Mouse (Mus musculus): Measurements from ENCODE around the gene Gm9903. TPM values are rescaled to one million over a fixed set of nuclear protein-coding genes. Genes with fewer than 3 reads are reported as not detected.

Gm9903 gene
- polyA plus RNA-seq (2012; rRNA removed) (0.78 and 0.80 TPM in 2 replicates), polyA plus RNA-seq (2014; fragmentation: Nextera tagmentation; extraction: Ambion mirVana) (0.73 and 0.89 TPM in 2 replicates)

GRCm38 (mm10) chr5:33629301-33629987 lies at the start of gene Gm9903, which contains the start of gene Fam53a:
Gene Gm9903, plus strand, starts transcription at chr5:33629925.
Gene Fam53a, minus strand, starts transcription at chr5:33629635.
- Histone ChIP-seq H3K4me3 (replicated peaks; ENCODE audit: low read length) (peak within 1 kb of the TSS; percentile 80), H3K9me3 (ENCODE audit: control insufficient read depth, low read length) (no peaks in the 10 kb centered on the region), H3K27me3 (ENCODE audit: control insufficient read depth, insufficient read depth, low read length) (no peaks in the 10 kb centered on the region), H3K27ac (replicated peaks; ENCODE audit: low read depth, low read length) (peak within 1 kb of the TSS; percentile 83), H3K9ac (ENCODE audit: low read depth, low read length, severe bottlenecking) (peak within 1 kb of the TSS; percentile 82), H3K4me1 (ENCODE audit: control insufficient read depth, insufficient read depth, low read length) (peaks cover 12% of the 10 kb centered on the region; the same call in 1 of the 2 replicates), H3K36me3 (ENCODE audit: control insufficient read depth, insufficient read depth, low read length) (no peaks in the 10 kb centered on the region), H3K4me2 (replicated peaks; ENCODE audit: low read depth, low read length, severe bottlenecking) (peak within 1 kb of the TSS; percentile 74)
- DNase-seq (ENCODE audit: low spot score) (peak; percentile 98), ATAC-seq (ENCODE audit: low FRiP score, low read depth) (peak; percentile 98)
- TF ChIP-seq POLR2A (IDR thresholded peaks at IDR 0.05; ENCODE audit: borderline replicate concordance, extremely low read depth, insufficient read depth, insufficient read length), result peak; percentile 97
- WGBS, result under 1% methylated on average over 40 of the region's 99 CpGs

- no peak for TF ChIP-seq POLR2A (IDR thresholded peaks at IDR 0.05; ENCODE audit: borderline replicate concordance, extremely low read depth, insufficient read depth, insufficient read length)
- no peak overlapping the region for H3K4me2 ChIP-seq (replicated peaks; ENCODE audit: low read depth, low read length, severe bottlenecking)
- no peaks in the 10 kb centered on the region for H3K4me1 ChIP-seq (ENCODE audit: control insufficient read depth, insufficient read depth, low read length)
- ATAC-seq (ENCODE audit: low FRiP score, low read depth) (no peak), DNase-seq (ENCODE audit: low spot score) (no peak)
- H3K9me3 ChIP-seq (ENCODE audit: control insufficient read depth, low read length), result no peaks in the 10 kb centered on the region
- H3K4me3 ChIP-seq (replicated peaks; ENCODE audit: low read length), result no peak overlapping the region
- no peak overlapping the region for H3K9ac ChIP-seq (ENCODE audit: low read depth, low read length, severe bottlenecking)
- no peaks in the 10 kb centered on the region for H3K27me3 ChIP-seq (ENCODE audit: control insufficient read depth, insufficient read depth, low read length)
- no peaks in the 10 kb centered on the region for H3K36me3 ChIP-seq (ENCODE audit: control insufficient read depth, insufficient read depth, low read length)
- 83% methylated on average over 1 of the region's 1 CpGs for WGBS
- no peak overlapping the region for H3K27ac ChIP-seq (replicated peaks; ENCODE audit: low read depth, low read length)
Measured at GRCm38 (mm10) chr5:33580336-33580735, 49.4 kb upstream of the Gm9903 start.

DNA sequence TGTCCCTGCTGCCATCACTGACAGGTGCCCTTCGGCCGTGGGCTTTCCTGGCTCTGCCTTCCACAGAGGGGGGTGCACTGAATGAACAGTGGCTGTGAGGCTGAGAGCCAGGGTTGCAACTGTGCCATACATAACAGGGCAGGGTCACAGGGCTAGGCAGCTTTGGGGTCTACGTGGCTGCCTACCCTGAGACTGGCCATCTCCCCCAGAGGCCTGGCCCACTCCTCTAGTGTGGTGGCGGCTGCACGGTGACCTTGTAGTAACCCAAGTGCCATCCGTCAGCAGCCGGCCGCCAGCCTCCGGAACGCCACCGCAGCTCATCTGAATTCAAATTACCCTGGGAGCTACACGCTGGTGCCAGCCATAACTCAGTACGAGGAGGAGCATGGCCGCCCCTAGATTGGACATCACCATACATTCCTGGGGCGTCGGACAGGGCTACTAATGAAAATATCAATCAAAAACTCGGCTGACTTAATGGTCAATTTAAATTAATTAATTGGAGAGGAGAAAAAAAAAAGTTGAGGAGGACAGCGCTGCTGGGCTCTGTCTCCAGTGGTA lies 42.1 kb upstream of the Gm9903 start:
- Histone ChIP-seq H3K4me2 (replicated peaks; ENCODE audit: low read depth, low read length, severe bottlenecking) (no peak overlapping the region), H3K4me3 (replicated peaks; ENCODE audit: low read length) (no peak overlapping the region), H3K27ac (replicated peaks; ENCODE audit: low read depth, low read length) (no peak overlapping the region), H3K4me1 (ENCODE audit: control insufficient read depth, insufficient read depth, low read length) (no peaks in the 10 kb centered on the region), H3K27me3 (ENCODE audit: control insufficient read depth, insufficient read depth, low read length) (no peaks in the 10 kb centered on the region), H3K9ac (ENCODE audit: low read depth, low read length, severe bottlenecking) (no peak overlapping the region), H3K9me3 (ENCODE audit: control insufficient read depth, low read length) (no peaks in the 10 kb centered on the region), H3K36me3 (ENCODE audit: control insufficient read depth, insufficient read depth, low read length) (no peaks in the 10 kb centered on the region)
- TF ChIP-seq POLR2A (IDR thresholded peaks at IDR 0.05; ENCODE audit: borderline replicate concordance, extremely low read depth, insufficient read depth, insufficient read length), result no peak
- 72% methylated on average over 18 of the region's 18 CpGs for WGBS
- no peak for ATAC-seq (ENCODE audit: low FRiP score, low read depth)
- DNase-seq (ENCODE audit: low spot score), result no peak

DNA sequence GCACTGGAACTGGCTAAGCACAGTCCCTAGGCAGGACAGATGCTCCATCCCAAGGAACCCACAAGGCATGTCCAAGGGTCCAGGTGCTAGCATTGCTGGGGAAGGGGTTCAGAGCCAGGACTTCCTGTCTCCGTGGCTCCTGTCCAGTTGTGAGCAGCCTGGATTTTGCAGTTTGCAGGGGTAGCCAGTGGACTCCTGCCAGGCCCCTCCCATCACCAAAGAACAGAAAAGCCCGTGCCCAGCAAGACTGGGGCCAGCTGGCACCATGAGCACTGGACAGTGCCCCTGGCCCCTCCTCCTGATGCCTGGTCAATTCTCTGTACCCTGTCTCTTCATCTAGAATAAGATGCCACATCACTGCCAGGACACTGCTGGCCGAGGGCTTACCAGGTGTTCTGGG lies 41.7 kb upstream of the Gm9903 start:
- Histone ChIP-seq H3K4me2 (replicated peaks; ENCODE audit: low read depth, low read length, severe bottlenecking) (no peak overlapping the region), H3K27ac (replicated peaks; ENCODE audit: low read depth, low read length) (no peak overlapping the region), H3K4me3 (replicated peaks; ENCODE audit: low read length) (no peak overlapping the region), H3K4me1 (ENCODE audit: control insufficient read depth, insufficient read depth, low read length) (no peaks in the 10 kb centered on the region), H3K36me3 (ENCODE audit: control insufficient read depth, insufficient read depth, low read length) (no peaks in the 10 kb centered on the region), H3K27me3 (ENCODE audit: control insufficient read depth, insufficient read depth, low read length) (no peaks in the 10 kb centered on the region), H3K9me3 (ENCODE audit: control insufficient read depth, low read length) (no peaks in the 10 kb centered on the region), H3K9ac (ENCODE audit: low read depth, low read length, severe bottlenecking) (no peak overlapping the region)
- TF ChIP-seq POLR2A (IDR thresholded peaks at IDR 0.05; ENCODE audit: borderline replicate concordance, extremely low read depth, insufficient read depth, insufficient read length), result no peak
- DNase-seq (ENCODE audit: low spot score) (no peak), ATAC-seq (ENCODE audit: low FRiP score, low read depth) (no peak)
- WGBS, result 92% methylated on average over 3 of the region's 3 CpGs

DNA sequence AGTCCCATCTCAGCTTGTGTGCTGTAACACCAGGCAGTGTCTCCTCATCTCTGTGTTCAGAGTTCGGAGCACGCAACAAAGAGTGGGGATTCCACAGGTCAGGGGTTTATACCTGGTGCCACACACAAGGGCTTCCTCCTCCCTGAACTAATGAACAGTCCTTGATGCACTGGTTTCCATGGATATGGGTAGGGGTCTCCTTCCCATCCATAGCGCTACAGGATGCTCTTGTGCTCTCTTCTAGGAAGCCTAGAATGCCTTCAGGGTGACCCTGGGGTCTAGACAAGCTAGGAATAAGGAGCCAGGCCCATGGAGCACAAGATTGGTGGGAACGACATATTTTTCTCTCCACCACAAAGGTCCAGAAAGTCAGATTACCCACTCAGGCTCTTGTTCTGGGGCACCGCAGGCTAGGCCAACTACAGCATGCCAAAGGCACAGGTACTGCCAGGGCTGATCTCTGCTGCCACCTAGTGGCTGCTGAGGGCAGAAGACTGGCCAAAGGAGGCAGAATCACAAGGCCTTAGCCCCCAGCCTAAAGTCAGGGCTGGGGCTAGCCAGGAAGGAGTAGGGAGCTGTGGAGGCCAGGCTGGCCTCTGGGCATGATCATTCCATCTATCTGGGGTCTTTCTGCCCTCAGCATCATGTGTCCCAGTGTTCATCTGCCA lies 40.4 kb upstream of the Gm9903 start:
- no peaks in the 10 kb centered on the region for H3K9me3 ChIP-seq (ENCODE audit: control insufficient read depth, low read length)
- 0 out of 2 replicates have a peak, but pooled peaks have one; percentile 37 for ATAC-seq (ENCODE audit: low FRiP score, low read depth)
- no peaks in the 10 kb centered on the region for H3K36me3 ChIP-seq (ENCODE audit: control insufficient read depth, insufficient read depth, low read length)
- H3K4me1 ChIP-seq (ENCODE audit: control insufficient read depth, insufficient read depth, low read length), result no peaks in the 10 kb centered on the region
- H3K4me2 ChIP-seq (replicated peaks; ENCODE audit: low read depth, low read length, severe bottlenecking), result no peak overlapping the region
- no peak overlapping the region for H3K27ac ChIP-seq (replicated peaks; ENCODE audit: low read depth, low read length)
- peak; percentile 72 for DNase-seq (ENCODE audit: low spot score)
- H3K27me3 ChIP-seq (ENCODE audit: control insufficient read depth, insufficient read depth, low read length), result no peaks in the 10 kb centered on the region
- 63% methylated on average over 5 of the region's 5 CpGs for WGBS
- no peak overlapping the region for H3K9ac ChIP-seq (ENCODE audit: low read depth, low read length, severe bottlenecking)
- no peak for TF ChIP-seq POLR2A (IDR thresholded peaks at IDR 0.05; ENCODE audit: borderline replicate concordance, extremely low read depth, insufficient read depth, insufficient read length)
- no peak overlapping the region for H3K4me3 ChIP-seq (replicated peaks; ENCODE audit: low read length)

Data from limb, embryonic 14.5 days (tissue).